Mouse (Mus musculus) skeletal muscle tissue, adult 2 months (tissue): ENCODE measurements around the gene Gm27029.
A peak's percentile ranks its signal among the peaks of the same experiment; 100 is the strongest.
"Not testable (repeated sequence)": the region's sequence is repeated elsewhere in the genome, so short reads cannot be mapped to it uniquely, and the experiment has no call there.

ENCODE experiments used
- DNase-seq: peaks from one replicate; pipeline ENCODE4 v3.0.0-alpha.2; 2012; ENCODE audit warnings: low read depth, low spot score

The Gm27029 gene

DNA sequence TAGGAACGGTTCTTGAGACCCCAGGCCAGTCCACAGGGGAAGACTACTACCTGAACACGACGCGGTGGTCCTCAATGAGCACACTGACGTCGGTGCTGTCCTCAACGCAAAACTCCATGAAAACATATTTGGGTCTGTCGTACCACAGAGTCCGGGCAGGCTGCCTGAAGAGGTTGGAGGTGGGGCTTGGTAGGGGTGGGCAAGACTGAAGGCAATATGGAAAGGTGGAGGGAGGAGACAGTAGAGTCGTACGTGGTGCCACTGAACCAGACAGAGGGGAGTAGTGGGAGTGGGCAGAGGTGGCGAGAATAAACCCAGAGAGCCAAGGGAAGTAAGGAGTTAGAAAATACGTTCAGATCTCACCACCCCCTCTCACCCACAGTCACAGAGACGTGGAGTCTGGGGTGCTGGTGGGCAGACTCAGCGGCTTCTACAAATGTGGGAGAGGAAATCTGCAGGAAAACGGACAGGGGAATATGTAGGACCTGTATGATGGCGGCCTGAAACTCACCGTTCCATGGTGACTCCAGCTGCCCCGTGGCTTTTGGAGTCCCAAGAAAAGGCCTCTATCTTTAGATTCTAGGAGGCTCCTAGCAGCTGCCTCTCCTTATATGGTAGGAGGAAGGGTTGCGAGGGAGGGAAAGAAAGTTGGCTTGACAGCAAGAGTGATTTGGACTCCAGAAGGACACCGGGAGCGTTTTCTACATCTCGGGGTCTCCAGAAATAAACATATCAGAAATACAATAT, at the start of gene Gm27029:
TSS of gene Gm27029 (minus strand) at position 692 of the 747 bp plus-strand sequence.
- peak; percentile 77 for DNase-seq

GRCm38 (mm10) chr11:101474298-101474697, 49.7 kb upstream of the Gm27029 start:
- DNase-seq = no peak

GRCm38 (mm10) chr11:101473686-101474085, 49.1 kb upstream of the Gm27029 start:
- not testable (repeated sequence) for DNase-seq

DNA sequence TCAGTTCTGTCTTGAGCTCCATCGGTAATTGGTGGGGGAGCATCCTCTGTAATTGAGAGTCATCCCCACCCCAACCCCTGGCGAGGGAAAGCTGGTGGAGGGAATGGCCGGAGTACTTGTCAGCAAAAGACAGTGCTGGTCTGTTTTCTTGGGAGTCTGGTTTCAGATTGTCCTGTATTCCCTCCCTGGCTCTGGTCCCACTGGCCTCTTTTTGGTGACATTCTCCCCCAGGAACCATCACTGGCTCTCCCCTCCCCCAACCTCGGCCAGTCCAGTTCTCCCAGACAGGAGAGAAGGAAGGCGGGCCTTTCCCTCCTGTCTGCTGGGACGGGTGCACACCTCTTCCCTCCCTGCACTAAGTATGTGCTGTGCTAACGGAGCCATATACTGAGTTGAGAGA, 47.7 kb upstream of the Gm27029 start:
- DNase-seq = no peak

DNA sequence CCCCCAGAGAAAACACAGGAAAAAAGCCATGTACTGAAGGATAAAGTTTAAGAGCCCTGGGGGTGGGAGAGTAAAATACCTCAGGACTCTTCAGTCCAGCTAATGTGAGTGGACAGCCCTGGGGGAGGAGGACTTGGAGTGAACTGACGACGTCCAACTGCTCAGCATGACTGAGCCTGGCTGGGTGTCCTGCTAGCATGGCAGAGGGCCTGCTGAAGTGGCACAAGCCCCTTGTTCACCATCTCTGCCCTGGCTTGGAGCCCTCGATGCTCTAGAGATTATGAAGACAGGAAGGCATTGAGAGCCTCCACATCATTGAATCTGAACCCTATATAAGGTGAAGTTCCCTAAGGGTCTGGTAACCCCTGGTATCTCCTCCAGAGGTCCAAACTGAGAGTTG, 47.3 kb upstream of the Gm27029 start:
- no peak for DNase-seq

DNA sequence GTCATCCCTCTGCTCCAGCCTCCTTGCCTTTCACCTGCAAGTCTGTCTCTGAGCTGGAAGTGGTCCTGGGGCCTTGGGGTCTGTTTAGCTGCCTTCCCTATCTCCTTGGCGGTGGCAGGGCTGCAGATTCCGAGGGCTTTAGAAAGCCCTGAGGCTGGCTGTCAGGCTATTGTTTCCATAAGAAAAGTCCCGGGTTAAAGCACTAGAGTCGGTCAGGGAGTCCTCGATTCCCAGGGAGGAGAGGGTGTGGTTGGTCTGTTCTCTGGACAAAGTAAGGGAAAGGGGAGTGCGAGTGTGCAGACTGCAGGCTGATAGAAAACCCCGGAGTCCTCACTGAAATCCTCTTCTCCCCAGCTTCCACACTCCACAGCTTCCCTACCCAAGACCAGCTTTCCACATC, 45.6 kb upstream of the Gm27029 start:
- no peak for DNase-seq

DNA sequence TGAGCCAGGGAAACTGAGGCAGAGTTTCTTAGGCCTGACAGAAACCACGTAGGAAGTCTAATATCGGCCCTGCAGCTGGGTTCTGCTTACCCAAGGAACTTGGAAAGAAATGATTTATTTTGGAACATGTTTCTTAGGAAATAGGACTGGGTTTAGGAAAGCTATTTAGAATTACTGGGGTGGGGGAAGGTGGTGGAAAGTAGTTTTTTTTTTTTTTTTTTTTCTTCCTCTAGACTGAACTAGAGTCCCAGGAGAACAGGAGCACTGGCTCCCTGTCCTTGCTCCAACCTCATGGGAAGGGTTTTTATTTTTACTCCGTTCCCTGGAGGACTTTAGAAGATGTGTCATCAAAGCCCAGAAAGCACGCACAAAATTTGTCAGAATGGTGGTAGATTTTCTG, 44.6 kb upstream of the Gm27029 start:
- no peak for DNase-seq

- no peak for DNase-seq
Observed at GRCm38 (mm10) chr11:101468731-101469130, 44.1 kb upstream of the Gm27029 start.

DNA sequence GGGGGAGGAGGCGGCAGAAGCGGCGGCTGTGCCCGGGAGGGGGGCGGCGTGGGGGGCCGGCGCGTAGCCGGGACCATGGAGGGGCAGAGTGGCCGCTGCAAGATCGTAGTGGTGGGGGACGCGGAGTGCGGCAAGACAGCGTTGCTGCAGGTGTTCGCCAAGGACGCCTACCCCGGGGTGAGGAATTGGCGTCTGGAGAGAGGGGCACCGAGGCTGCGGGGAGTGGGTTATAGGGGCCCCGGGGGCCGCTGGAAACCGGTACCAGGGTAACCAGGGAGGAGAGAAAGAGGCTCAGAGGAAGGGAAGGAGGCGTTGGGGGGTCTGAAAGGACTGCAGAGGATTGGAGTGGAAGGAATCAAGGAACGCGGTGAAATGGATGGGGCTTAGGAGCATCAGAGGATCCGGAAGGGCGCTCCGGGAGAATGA, 43.7 kb upstream of the Gm27029 start:
- no peak for DNase-seq

GRCm38 (mm10) chr11:101467477-101468262, 43.1 kb upstream of the Gm27029 start:
- peak; percentile 67 for DNase-seq

GRCm38 (mm10) chr11:101466552-101466950, 42.0 kb upstream of the Gm27029 start:
- not testable (repeated sequence) for DNase-seq

GRCm38 (mm10) chr11:101465869-101466551, 41.4 kb upstream of the Gm27029 start, which contains the start of gene Vat1:
Vat1 (minus strand) TSS chr11:101466230.
- DNase-seq = peak; percentile 70

- peak; percentile 80 for DNase-seq
Observed at GRCm38 (mm10) chr11:101465101-101465868, 40.7 kb upstream of the Gm27029 start.

- DNase-seq = no peak
Observed at GRCm38 (mm10) chr11:101464211-101465100, 39.9 kb upstream of the Gm27029 start, which contains the start of gene Rnd2. Rnd2 (plus strand) TSS chr11:101464999.

DNA sequence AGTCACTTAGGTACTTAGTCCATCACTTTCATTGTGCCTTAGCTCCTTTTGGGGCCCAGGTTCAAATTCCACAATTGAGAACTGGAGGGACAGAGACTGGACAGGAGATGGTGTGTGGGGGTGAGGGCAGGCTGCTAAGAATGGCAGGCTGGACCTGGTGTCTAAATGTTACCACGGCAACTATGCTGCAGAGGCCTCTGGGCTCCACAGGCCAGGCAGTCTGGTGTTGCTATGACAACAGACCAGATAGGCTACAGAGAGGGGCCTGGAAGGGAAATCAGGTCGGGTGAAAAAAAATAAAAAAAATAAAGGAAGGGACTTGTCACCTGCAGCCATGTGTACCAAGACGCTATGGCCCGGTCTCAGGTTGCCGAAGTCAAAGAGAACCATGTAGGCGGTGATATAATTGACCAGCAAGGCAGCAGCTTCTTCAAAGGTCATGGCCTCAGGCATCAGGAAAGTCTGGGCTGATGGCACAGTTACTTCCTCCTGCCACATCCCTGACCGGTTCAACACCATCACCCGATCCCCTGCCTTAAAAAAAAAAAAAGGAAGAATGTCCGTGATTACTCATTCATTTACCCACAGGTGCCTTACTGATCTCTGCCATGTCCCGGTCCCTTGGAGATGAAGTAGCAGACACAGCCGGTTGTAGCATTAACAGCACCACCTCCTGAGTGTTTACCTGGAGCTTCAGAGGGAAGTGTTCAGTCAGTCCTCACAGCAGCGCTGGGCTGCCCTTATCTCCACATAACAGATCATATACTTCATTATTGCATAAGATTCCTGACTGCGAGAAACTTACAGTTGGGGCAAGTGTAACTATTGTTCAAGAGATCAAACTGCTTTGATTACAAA, 38.2 kb upstream of the Gm27029 start:
- no peak for DNase-seq

DNA sequence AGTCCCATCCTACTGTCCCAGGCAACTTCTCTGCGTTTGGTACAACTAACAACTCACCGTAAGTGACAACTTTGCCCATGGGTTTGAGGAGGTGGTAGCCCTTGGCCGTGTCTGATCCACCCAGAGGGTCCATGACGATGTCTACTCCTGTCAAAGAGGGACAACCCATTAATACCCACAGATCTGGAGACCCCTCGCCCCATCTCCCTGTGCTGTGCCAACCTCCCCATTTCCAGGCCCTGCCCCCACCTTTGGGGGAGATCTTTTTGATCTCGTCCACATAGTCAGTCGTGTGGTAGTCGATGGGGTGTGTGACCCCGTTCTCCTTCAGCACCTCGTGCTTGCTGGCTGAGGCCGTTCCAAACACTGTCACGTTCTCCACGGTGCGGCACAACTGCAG, 37.5 kb upstream of the Gm27029 start:
- no peak for DNase-seq

DNA sequence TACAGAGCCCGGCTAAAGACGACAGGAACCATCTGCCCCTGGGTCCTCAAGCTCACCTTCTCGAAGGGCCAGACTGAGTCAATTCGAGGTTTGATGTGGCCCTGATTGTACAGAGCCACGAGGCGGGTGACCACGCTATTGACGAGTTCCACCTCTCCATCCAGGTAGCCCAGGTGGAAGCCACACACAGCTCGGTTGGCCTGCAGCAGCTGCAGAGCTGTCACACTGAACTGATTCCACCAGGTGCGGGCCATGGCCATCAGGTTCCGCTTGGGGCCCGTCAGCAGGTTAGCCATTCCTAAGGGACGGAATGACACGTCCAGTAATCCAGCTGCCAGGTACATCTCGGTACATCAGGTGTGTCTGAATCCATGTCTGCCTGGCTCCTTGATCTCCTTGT, 35.7 kb upstream of the Gm27029 start:
- no peak for DNase-seq

DNA sequence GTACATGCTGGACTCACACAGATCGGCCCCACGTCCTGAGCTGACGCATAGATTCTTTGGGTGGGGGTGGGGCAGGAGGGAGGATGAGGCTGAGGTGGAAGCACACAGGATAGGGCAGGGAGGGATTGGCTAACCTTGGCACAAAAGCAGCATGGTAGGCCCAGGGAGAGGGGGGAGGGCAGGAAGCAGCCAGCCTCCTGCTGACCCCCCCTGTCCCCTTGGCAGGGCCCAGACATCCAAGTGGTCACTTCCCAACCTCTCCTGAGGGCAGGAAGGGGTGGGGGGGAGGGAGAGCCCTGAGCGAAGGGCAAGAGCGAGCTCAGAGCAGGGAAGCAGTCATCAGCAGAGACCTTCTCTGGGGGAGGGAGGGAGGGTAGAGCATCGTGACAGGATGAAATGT, 35.1 kb upstream of the Gm27029 start:
- no peak for DNase-seq

GRCm38 (mm10) chr11:101458217-101458616, 33.6 kb upstream of the Gm27029 start:
- DNase-seq = no peak
